Mouse (Mus musculus): ENCODE measurements around the gene Skap1.

- TF ChIP-seq POLR2A (IDR thresholded peaks at IDR 0.05; ENCODE audit: extremely low read depth, insufficient read depth, low read length): no peak
- TF ChIP-seq CTCF (IDR thresholded peaks at IDR 0.05; ENCODE audit: extremely low read depth, insufficient read depth, low read length): no peak
These were observed 22.7 kb upstream of the Skap1 start for GRCm38 (mm10) chr11:96441546-96442185.
